Mouse (Mus musculus) heart, adult 2 months (tissue): ENCODE measurements around the gene Clgn.

ENCODE experiments used
- CTCF ChIP-seq: fragments of 200-600 bp; IDR thresholded peaks from 2 replicates; pipeline ENCODE4 v1.8.1; 2022; ENCODE audit warnings: antibody characterized with exemption, mild to moderate bottlenecking, moderate library complexity
- EP300 ChIP-seq: fragments of 200-500 bp; IDR thresholded peaks from 2 replicates; pipeline ENCODE4 v1.6.1; 2011; ENCODE audit warnings: low read depth, low read length, control low read depth; ENCODE audit not compliant: insufficient read depth
- POLR2A ChIP-seq: fragments of 200-500 bp; IDR thresholded peaks from 2 replicates; pipeline ENCODE4 v1.6.1; 2011; ENCODE audit warnings: mild to moderate bottlenecking, low read depth, low read length, control low read depth; ENCODE audit not compliant: insufficient read depth

DNA sequence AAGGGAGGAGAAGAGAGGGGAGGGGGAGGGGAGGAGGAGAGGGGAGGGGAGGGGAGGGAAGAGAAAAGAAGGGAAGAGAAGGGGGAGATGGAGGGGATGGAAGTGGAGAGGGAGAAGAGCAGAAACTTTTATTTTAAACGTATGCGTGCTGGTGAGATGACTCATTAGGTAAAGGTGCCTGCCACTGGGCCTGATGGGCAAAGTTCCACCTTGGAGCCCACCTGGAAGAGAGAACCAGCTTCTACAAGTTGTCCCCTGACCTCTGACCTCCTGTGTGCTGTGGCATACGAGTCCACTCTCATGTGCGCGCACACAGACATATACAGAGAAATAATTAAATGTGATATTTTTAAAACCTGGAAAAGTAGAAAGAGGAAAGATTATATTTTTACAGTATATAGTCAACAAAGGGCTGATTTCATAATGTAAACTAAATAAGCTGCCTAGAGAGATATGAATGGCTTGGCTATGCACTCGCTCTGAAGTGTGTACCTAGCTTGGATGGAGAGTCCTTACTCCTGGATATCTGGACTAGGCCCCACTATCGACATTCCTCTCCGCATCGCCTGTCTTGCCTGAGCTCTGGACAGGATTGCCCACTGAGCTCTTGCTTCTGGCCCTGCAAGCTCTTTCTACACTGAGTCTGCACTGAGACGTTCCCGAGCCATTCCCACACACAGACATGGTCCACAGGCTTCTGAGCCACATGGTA, 29.3 kb downstream of the Clgn start:
- TF ChIP-seq CTCF (no peak), POLR2A (no peak), EP300 (no peak)
